Mouse (Mus musculus): Measurements from ENCODE around the gene Slc30a5. TPM values are rescaled to one million over a fixed set of nuclear protein-coding genes. Genes with fewer than 3 reads are reported as not detected.

The Slc30a5 gene
- total and polyA plus RNA-seq, 3 experiments: 57.4 to 58.3 TPM; not detected in 1

- no peaks in the 10 kb centered on the region for H3K9me3 ChIP-seq (replicated peaks; ENCODE audit: insufficient read depth, low read length)
- no peak overlapping the region for H3K4me3 ChIP-seq (ENCODE audit: control insufficient read depth in 1 of 2, insufficient read depth in 1 of 2, low read depth in 2 of 2, low read length in 2 of 2)
- H3K36me3 ChIP-seq (ENCODE audit: control insufficient read depth in 1 of 2, insufficient read depth in 2 of 2, low read length in 2 of 2): peaks cover 0 to 33% of the 10 kb centered on the region in 2 experiments; a peak in 2 of 4 replicates
- H3K9ac ChIP-seq (ENCODE audit: control insufficient read depth, low read depth, low read length, poor library complexity, severe bottlenecking): no peak overlapping the region
- H3K79me2 ChIP-seq (ENCODE audit: control insufficient read depth, insufficient read depth, low read length, poor library complexity): no peaks in the 10 kb centered on the region
- peaks cover 12 to 34% of the 10 kb centered on the region in 2 experiments for H3K4me1 ChIP-seq (ENCODE audit: control insufficient read depth in 1 of 2, insufficient read depth in 2 of 2, low read length in 2 of 2)
- H3K27ac ChIP-seq (ENCODE audit: control insufficient read depth, low read depth, low read length): no peak overlapping the region
- no peak for TF ChIP-seq BHLHE40 (IDR thresholded peaks at IDR 0.05; ENCODE audit: borderline replicate concordance, low read depth, low read length)
- TF ChIP-seq TCF12 (IDR thresholded peaks at IDR 0.05; ENCODE audit: low read depth, low read length): no peak
- no peak for TF ChIP-seq RAD21 (IDR thresholded peaks at IDR 0.05; ENCODE audit: low read depth, low read length)
- no peaks in the 10 kb centered on the region for H3K27me3 ChIP-seq (ENCODE audit: control insufficient read depth in 1 of 2, insufficient read depth in 2 of 2, low read length in 2 of 2)
- no peak for DNase-seq (ENCODE audit: low read depth, low spot score)
Measured at GRCm38 (mm10) chr13:100871445-100872171, 38.4 kb upstream of the Slc30a5 start.

GRCm38 (mm10) chr13:100869813-100870212, 36.6 kb upstream of the Slc30a5 start:
- no peak for DNase-seq (ENCODE audit: low read depth, low spot score)
- peak; percentile 51; the same call in 1 of the 2 replicates for TF ChIP-seq USF1 (IDR thresholded peaks at IDR 0.05; ENCODE audit: low read depth, low read length)
- TF ChIP-seq CTCF (IDR thresholded peaks at IDR 0.05 in 2 of 3, conservative IDR thresholded peaks at IDR 0.05 in 1 of 3; ENCODE audit: control insufficient read depth in 1 of 3, insufficient read depth in 1 of 3, low read depth in 2 of 3, low read length in 3 of 3, poor library complexity in 1 of 3, severe bottlenecking in 1 of 3): peak in 1 of 3 experiments; percentile 10; a peak in 1 of 6 replicates
- no peak for TF ChIP-seq SMC3 (IDR thresholded peaks at IDR 0.05; ENCODE audit: low read depth, low read length)
- Histone ChIP-seq H3K27ac (ENCODE audit: control insufficient read depth, low read depth, low read length) (no peak overlapping the region), H3K4me3 (ENCODE audit: control insufficient read depth in 1 of 2, insufficient read depth in 1 of 2, low read depth in 2 of 2, low read length in 2 of 2) (no peak overlapping the region), H3K36me3 (ENCODE audit: control insufficient read depth in 1 of 2, insufficient read depth in 2 of 2, low read length in 2 of 2) (peaks cover 0 to 44% of the 10 kb centered on the region in 2 experiments; a peak in 2 of 4 replicates), H3K27me3 (ENCODE audit: control insufficient read depth in 1 of 2, insufficient read depth in 2 of 2, low read length in 2 of 2) (no peaks in the 10 kb centered on the region), H3K4me1 (ENCODE audit: control insufficient read depth in 1 of 2, insufficient read depth in 2 of 2, low read length in 2 of 2) (peaks cover 28 to 44% of the 10 kb centered on the region in 2 experiments), H3K9ac (ENCODE audit: control insufficient read depth, low read depth, low read length, poor library complexity, severe bottlenecking) (no peak overlapping the region), H3K79me2 (ENCODE audit: control insufficient read depth, insufficient read depth, low read length, poor library complexity) (no peaks in the 10 kb centered on the region), H3K9me3 (replicated peaks; ENCODE audit: insufficient read depth, low read length) (no peaks in the 10 kb centered on the region)

- no peak overlapping the region for H3K4me3 ChIP-seq (ENCODE audit: control insufficient read depth in 1 of 2, insufficient read depth in 1 of 2, low read depth in 2 of 2, low read length in 2 of 2)
- peak overlapping the region; percentile 73 for H3K27ac ChIP-seq (ENCODE audit: control insufficient read depth, low read depth, low read length)
- no peak overlapping the region for H3K9ac ChIP-seq (ENCODE audit: control insufficient read depth, low read depth, low read length, poor library complexity, severe bottlenecking)
- DNase-seq (ENCODE audit: low read depth, low spot score): peak; percentile 62
- no peaks in the 10 kb centered on the region for H3K9me3 ChIP-seq (replicated peaks; ENCODE audit: insufficient read depth, low read length)
- no peaks in the 10 kb centered on the region for H3K27me3 ChIP-seq (ENCODE audit: control insufficient read depth in 1 of 2, insufficient read depth in 2 of 2, low read length in 2 of 2)
- H3K4me1 ChIP-seq (ENCODE audit: control insufficient read depth in 1 of 2, insufficient read depth in 2 of 2, low read length in 2 of 2): peaks cover 28 to 42% of the 10 kb centered on the region in 2 experiments
- peaks cover 0 to 43% of the 10 kb centered on the region in 2 experiments; a peak in 2 of 4 replicates for H3K36me3 ChIP-seq (ENCODE audit: control insufficient read depth in 1 of 2, insufficient read depth in 2 of 2, low read length in 2 of 2)
- H3K79me2 ChIP-seq (ENCODE audit: control insufficient read depth, insufficient read depth, low read length, poor library complexity): no peaks in the 10 kb centered on the region
- TF ChIP-seq BHLHE40 (IDR thresholded peaks at IDR 0.05; ENCODE audit: borderline replicate concordance, low read depth, low read length): no peak
- peak; percentile 25; the same call in 1 of the 2 replicates for TF ChIP-seq GABPA (IDR thresholded peaks at IDR 0.05; ENCODE audit: low read depth, low read length)
- no peak; the same call in 1 of the 2 replicates for TF ChIP-seq MAZ (IDR thresholded peaks at IDR 0.05; ENCODE audit: low read depth, low read length)
- TF ChIP-seq CTCF (IDR thresholded peaks at IDR 0.05 in 2 of 3, conservative IDR thresholded peaks at IDR 0.05 in 1 of 3; ENCODE audit: control insufficient read depth in 1 of 3, insufficient read depth in 1 of 3, low read depth in 2 of 3, low read length in 3 of 3, poor library complexity in 1 of 3, severe bottlenecking in 1 of 3): no peak
- no peak for TF ChIP-seq POLR2AphosphoS2 (IDR thresholded peaks at IDR 0.05; ENCODE audit: low read length)
- no peak for TF ChIP-seq POLR2AphosphoS5 (IDR thresholded peaks at IDR 0.05; ENCODE audit: borderline replicate concordance, low read depth, low read length)
- TF ChIP-seq HCFC1 (IDR thresholded peaks at IDR 0.05; ENCODE audit: low read depth, low read length): no peak
- TF ChIP-seq KAT2A (conservative IDR thresholded peaks at IDR 0.05; ENCODE audit: low read depth, low read length): no peak
- no peak for TF ChIP-seq CHD1 (IDR thresholded peaks at IDR 0.05; ENCODE audit: low read depth, low read length)
- no peak for TF ChIP-seq CHD2 (IDR thresholded peaks at IDR 0.05; ENCODE audit: low read length)
- no peak for TF ChIP-seq NRF1 (IDR thresholded peaks at IDR 0.05; ENCODE audit: insufficient read depth, low read depth, low read length, poor library complexity, severe bottlenecking)
- no peak for TF ChIP-seq JUND (IDR thresholded peaks at IDR 0.05; ENCODE audit: low read depth, low read length)
- TF ChIP-seq EP300 (IDR thresholded peaks at IDR 0.05; ENCODE audit: low read depth in 1 of 2, low read length in 2 of 2): peak in 1 of 2 experiments; percentile 57
- TF ChIP-seq USF2 (IDR thresholded peaks at IDR 0.05; ENCODE audit: borderline replicate concordance in 1 of 2, insufficient read depth in 1 of 2, low read depth in 1 of 2, low read length in 2 of 2): no peak
- TF ChIP-seq RCOR1 (IDR thresholded peaks at IDR 0.05; ENCODE audit: low read depth, low read length): no peak
- TF ChIP-seq TCF12 (IDR thresholded peaks at IDR 0.05; ENCODE audit: low read depth, low read length): 0 out of 2 replicates have a peak, but pooled peaks have one; percentile 33
- TF ChIP-seq USF1 (IDR thresholded peaks at IDR 0.05; ENCODE audit: low read depth, low read length): no peak
- peak; percentile 49; the same call in 1 of the 2 replicates for TF ChIP-seq ELF1 (IDR thresholded peaks at IDR 0.05; ENCODE audit: low read depth, low read length)
- no peak for TF ChIP-seq SMC3 (IDR thresholded peaks at IDR 0.05; ENCODE audit: low read depth, low read length)
- TF ChIP-seq TAL1 (IDR thresholded peaks at IDR 0.05; ENCODE audit: low read length): peak; percentile 50
- TF ChIP-seq ETS1 (IDR thresholded peaks at IDR 0.05; ENCODE audit: low read depth, low read length): peak; percentile 54
Measured at GRCm38 (mm10) chr13:100866311-100866710, 33.1 kb upstream of the Slc30a5 start.
